Mouse (Mus musculus) R1 (cell line): ENCODE measurements around the gene Oosp2.
A peak's percentile ranks its signal among the peaks of the same experiment; 100 is the strongest.

ENCODE experiments used
- DNase-seq: peaks from one replicate; pipeline ENCODE4 v3.0.0-alpha.2; 2018; ENCODE audit warnings: low read depth, low spot score

Gene Oosp2

GRCm38 (mm10) chr19:11660459-11660858, at the start of gene Oosp2:
Gene Oosp2, minus strand, starts transcription at chr19:11660559.
- DNase-seq: no peak

GRCm38 (mm10) chr19:11698342-11698741, 38.0 kb upstream of the Oosp2 start:
- no peak for DNase-seq

- no peak for DNase-seq
These were observed 36.4 kb upstream of the Oosp2 start, which contains the start of gene Oosp3 for GRCm38 (mm10) chr19:11696755-11697154. Gene Oosp3, plus strand, starts transcription at chr19:11697055.

- no peak for DNase-seq
These were observed 31.1 kb upstream of the Oosp2 start for GRCm38 (mm10) chr19:11691454-11691853.

GRCm38 (mm10) chr19:11690839-11691238, 30.5 kb upstream of the Oosp2 start, which contains the start of gene Oosp1:
Gene Oosp1, minus strand, starts transcription at chr19:11691150.
- DNase-seq: no peak

- no peak for DNase-seq
These were observed 1.2 kb upstream of the Oosp2 start for GRCm38 (mm10) chr19:11661562-11661961.

DNA sequence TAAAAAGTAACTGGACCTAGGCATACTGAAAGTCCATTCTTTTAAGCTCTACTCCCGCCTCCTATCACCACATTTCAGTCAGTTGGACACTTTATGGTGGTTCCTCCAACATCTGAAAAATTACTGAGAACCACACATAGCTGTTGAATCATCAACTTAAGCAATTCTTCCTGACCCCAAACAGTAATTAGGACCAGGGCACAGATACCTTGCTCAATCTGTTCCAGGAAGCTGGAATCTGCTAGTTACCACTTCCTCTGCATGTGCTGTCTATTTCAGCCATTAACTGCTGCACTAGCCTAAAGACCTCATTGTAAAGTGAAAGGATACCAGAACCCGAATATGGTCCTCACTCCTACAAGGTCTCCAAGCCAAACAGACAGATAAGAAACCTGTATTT, 1.2 kb downstream of the Oosp2 start:
- DNase-seq: no peak

GRCm38 (mm10) chr19:11649564-11649963, 10.8 kb downstream of the Oosp2 start:
- no peak for DNase-seq

DNA sequence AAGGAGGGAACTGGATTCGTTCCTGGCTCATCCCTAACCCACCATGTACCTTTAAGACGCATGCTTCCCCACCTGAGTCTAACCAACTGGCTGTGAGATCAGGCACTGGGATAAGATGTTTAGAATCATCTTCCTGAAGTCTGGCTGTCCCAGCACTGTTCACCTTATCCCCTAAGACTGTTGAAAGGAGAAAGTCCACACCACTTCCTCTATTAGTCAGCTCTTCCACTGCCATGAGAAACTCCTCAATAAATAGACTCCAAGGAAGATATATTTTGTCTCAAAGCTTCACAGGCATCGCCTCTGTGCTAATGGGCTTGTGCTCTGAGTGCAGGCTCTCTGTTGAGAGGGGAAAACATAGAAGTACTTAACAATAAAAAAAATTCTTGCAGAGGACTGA, 14.2 kb downstream of the Oosp2 start:
- DNase-seq: no peak

GRCm38 (mm10) chr19:11640732-11641131, 19.6 kb downstream of the Oosp2 start, which contains the start of gene Ms4a3:
Gene Ms4a3, minus strand, starts transcription at chr19:11640851.
- no peak for DNase-seq

- no peak for DNase-seq
These were observed 21.3 kb downstream of the Oosp2 start for GRCm38 (mm10) chr19:11639038-11639437.

DNA sequence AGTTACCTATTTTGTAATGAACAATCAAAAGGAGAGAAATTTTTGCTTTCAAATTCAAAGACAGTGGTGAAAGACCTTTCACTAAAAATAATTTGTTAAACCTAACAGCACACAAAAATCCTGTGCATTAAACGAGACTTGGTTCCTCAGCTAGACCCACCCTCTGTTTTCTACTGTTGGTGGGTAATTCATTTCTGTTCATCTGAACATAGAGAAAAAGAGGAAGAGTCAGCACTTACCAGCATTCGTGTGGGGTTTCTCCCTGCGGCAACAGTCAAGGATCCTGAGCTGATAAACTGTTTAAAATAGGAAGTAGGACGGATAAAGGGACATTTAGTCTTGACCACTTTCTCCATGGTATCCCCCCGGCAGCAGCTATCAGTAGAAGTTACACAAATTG, 24.8 kb downstream of the Oosp2 start:
- no peak for DNase-seq

- DNase-seq: no peak
These were observed 26.0 kb downstream of the Oosp2 start for GRCm38 (mm10) chr19:11634330-11634729.

- no peak for DNase-seq
These were observed 26.6 kb downstream of the Oosp2 start for GRCm38 (mm10) chr19:11633732-11634131.

DNA sequence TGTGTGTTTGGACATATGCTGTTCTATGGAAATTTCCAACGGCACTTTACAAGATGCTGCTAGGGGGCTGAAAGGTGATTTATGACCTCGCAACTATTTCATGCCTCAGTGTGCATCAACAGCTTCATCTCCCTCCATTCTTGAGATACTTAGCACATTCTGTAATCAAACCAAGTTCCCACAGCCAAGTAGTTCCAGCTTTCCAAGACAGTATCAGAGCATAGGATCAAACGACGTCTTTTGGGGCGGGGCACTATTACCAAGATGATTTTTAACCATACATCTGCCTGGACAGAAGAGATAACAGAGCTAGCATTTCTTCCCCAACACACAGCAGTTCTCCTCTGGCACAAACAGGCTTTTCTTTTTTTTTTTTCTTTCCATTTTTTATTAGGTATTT, 35.1 kb downstream of the Oosp2 start:
- DNase-seq: no peak

GRCm38 (mm10) chr19:11624800-11625199, 35.6 kb downstream of the Oosp2 start:
- no peak for DNase-seq

- no peak for DNase-seq
These were observed 36.8 kb downstream of the Oosp2 start, which contains the start of gene Ms4a2 for GRCm38 (mm10) chr19:11623551-11623950. Gene Ms4a2, minus strand, starts transcription at chr19:11623719.

- no peak for DNase-seq
These were observed 42.4 kb downstream of the Oosp2 start for GRCm38 (mm10) chr19:11617983-11618382.

DNA sequence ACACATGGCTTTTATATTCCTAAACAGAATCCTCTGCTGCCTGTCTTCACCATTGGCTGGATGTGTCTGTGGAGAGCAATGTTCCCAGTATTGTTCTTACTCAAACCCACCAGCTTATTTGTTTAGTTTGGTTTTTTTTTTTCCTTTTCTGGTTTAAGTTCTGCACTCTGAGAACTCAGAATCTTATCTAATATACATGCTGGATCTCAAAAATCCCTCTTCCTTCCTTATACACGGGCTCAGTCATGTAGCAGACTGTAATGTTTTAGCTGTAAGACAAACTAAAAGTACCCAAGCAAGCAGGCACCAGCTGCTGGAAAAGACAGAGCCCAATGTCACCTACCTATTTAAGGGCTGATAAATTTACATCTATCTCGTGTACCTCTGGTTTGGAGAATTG, 45.6 kb downstream of the Oosp2 start:
- DNase-seq: no peak

GRCm38 (mm10) chr19:11613776-11614443, 46.4 kb downstream of the Oosp2 start:
- DNase-seq: no peak

- DNase-seq: no peak
These were observed 47.3 kb downstream of the Oosp2 start for GRCm38 (mm10) chr19:11613084-11613483.

DNA sequence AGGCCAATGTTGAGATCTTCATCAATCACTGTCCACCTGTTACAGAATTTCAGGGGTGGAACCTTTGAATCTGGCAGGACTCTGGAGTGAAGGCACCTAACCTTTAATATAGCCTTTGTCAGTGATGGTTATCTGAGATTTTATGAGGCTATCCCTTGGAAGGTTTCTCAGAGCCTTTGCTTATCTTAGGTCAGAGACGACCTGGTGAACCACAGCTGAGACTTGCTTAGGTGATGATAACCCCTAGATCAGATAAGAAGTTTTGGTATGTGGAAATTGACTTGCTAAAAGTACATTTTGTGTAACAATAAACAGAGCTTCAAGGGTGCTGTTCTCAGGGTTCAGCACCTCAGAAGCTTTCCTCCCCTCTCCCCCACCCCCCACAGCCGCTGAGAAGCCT, 48.1 kb downstream of the Oosp2 start:
- no peak for DNase-seq

DNA sequence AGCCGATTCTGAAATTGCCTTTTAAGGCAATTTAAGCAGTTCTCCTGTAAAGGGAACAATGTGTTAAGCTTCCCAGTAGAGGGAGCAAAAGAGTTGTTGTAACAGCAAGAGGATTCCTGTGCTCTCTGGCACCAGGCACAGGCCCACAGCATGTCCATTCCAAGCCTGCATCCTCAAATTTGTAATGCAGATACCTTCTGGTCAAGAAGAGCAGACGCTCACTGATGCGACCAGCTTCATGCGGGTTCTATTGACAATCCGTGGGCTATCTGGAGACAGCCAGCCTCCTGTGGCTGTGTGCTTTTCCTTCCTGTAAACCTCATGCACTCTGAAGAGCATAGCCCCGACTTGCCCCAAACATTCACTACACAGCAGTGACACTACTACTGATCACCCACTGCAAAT, 48.8 kb downstream of the Oosp2 start:
- DNase-seq: peak; percentile 82

GRCm38 (mm10) chr19:11608172-11608571, 52.2 kb downstream of the Oosp2 start:
- DNase-seq: peak; percentile 37
